Mouse (Mus musculus) kidney, adult 2 months (tissue): ENCODE data around the gene Kctd5.

Source experiments
- CTCF ChIP-seq: fragments of 200-500 bp; conservative IDR thresholded peaks from 2 replicates; pipeline ENCODE4 v1.5.1; 2011; ENCODE audit warnings: low read depth, mild to moderate bottlenecking, control low read depth, low read length, moderate library complexity, mixed read lengths; ENCODE audit not compliant: insufficient read depth, insufficient read length
- POLR2A ChIP-seq: fragments of 200-500 bp; IDR thresholded peaks from one replicate; pipeline ENCODE4 v1.6.1; 2011; ENCODE audit warnings: low read depth, low read length, control low read depth

- TF ChIP-seq POLR2A, result no peak
- no peak for TF ChIP-seq CTCF
Observed at GRCm38 (mm10) chr17:24021375-24022199, 51.7 kb downstream of the Kctd5 start.
